Mouse (Mus musculus): ENCODE measurements at regions not wholly inside any gene's neighbourhood (a gene's known extent, or its start where the extent isn't known, plus 50 kb on each side); places are given as distances from the start of the nearest gene placed in this dataset.

GRCm38 (mm10) chr2:51857226-51857625, 77.7 kb downstream of the Rbm43 start:
- no peak for DNase-seq (ENCODE audit: low spot score)
- no peak overlapping the region for H3K4me2 ChIP-seq (ENCODE audit: low read depth, low read length, severe bottlenecking)
- H3K4me1 ChIP-seq (replicated peaks; ENCODE audit: control insufficient read depth, insufficient read depth, low read length): 0 out of 2 replicates have a peak, but pooled peaks cover 6% of the 10 kb centered on the region
- ATAC-seq (replicated peaks; ENCODE audit: low FRiP score): no peak
- H3K9ac ChIP-seq (ENCODE audit: low read length): no peak overlapping the region
- no peaks in the 10 kb centered on the region for H3K27me3 ChIP-seq (ENCODE audit: control insufficient read depth, insufficient read depth, low read length)
- no peak overlapping the region for H3K27ac ChIP-seq (ENCODE audit: low read depth, low read length)
- H3K9me3 ChIP-seq (ENCODE audit: control insufficient read depth, low read length): no peaks in the 10 kb centered on the region
- H3K36me3 ChIP-seq (ENCODE audit: control insufficient read depth, insufficient read depth, low read length): no peaks in the 10 kb centered on the region
- H3K4me3 ChIP-seq (ENCODE audit: low read depth, low read length): no peak overlapping the region

- Histone ChIP-seq H3K4me1 (replicated peaks; ENCODE audit: control insufficient read depth, insufficient read depth, low read length) (no peaks in the 10 kb centered on the region), H3K36me3 (ENCODE audit: control insufficient read depth, insufficient read depth, low read length) (no peaks in the 10 kb centered on the region), H3K27me3 (ENCODE audit: control insufficient read depth, insufficient read depth, low read length) (no peaks in the 10 kb centered on the region), H3K9ac (ENCODE audit: low read length) (no peak overlapping the region), H3K4me3 (ENCODE audit: low read depth, low read length) (no peak overlapping the region), H3K9me3 (ENCODE audit: control insufficient read depth, low read length) (no peaks in the 10 kb centered on the region), H3K4me2 (ENCODE audit: low read depth, low read length, severe bottlenecking) (no peak overlapping the region), H3K27ac (ENCODE audit: low read depth, low read length) (no peak overlapping the region)
- ATAC-seq (replicated peaks; ENCODE audit: low FRiP score) (no peak), DNase-seq (ENCODE audit: low spot score) (no peak)
- WGBS: 91% methylated on average over 5 of the region's 5 CpGs
Measured at GRCm38 (mm10) chr2:51866045-51866444, 68.9 kb downstream of the Rbm43 start.

GRCm38 (mm10) chr2:51868878-51869510, 66.0 kb downstream of the Rbm43 start:
- Histone ChIP-seq H3K27me3 (ENCODE audit: control insufficient read depth, insufficient read depth, low read length) (no peaks in the 10 kb centered on the region), H3K27ac (ENCODE audit: low read depth, low read length) (no peak overlapping the region), H3K4me1 (replicated peaks; ENCODE audit: control insufficient read depth, insufficient read depth, low read length) (no peaks in the 10 kb centered on the region), H3K9me3 (ENCODE audit: control insufficient read depth, low read length) (no peaks in the 10 kb centered on the region), H3K4me2 (ENCODE audit: low read depth, low read length, severe bottlenecking) (no peak overlapping the region), H3K36me3 (ENCODE audit: control insufficient read depth, insufficient read depth, low read length) (no peaks in the 10 kb centered on the region), H3K9ac (ENCODE audit: low read length) (no peak overlapping the region), H3K4me3 (ENCODE audit: low read depth, low read length) (no peak overlapping the region)
- ATAC-seq (replicated peaks; ENCODE audit: low FRiP score) (no peak), DNase-seq (ENCODE audit: low spot score) (no peak)
- WGBS: 87% methylated on average over 4 of the region's 4 CpGs

- Histone ChIP-seq H3K27ac (ENCODE audit: low read depth, low read length) (no peak overlapping the region), H3K36me3 (ENCODE audit: control insufficient read depth, insufficient read depth, low read length) (no peaks in the 10 kb centered on the region), H3K9me3 (ENCODE audit: control insufficient read depth, low read length) (no peaks in the 10 kb centered on the region), H3K4me2 (ENCODE audit: low read depth, low read length, severe bottlenecking) (no peak overlapping the region), H3K27me3 (ENCODE audit: control insufficient read depth, insufficient read depth, low read length) (no peaks in the 10 kb centered on the region), H3K4me3 (ENCODE audit: low read depth, low read length) (no peak overlapping the region), H3K4me1 (replicated peaks; ENCODE audit: control insufficient read depth, insufficient read depth, low read length) (no peaks in the 10 kb centered on the region), H3K9ac (ENCODE audit: low read length) (no peak overlapping the region)
- DNase-seq (ENCODE audit: low spot score) (no peak), ATAC-seq (replicated peaks; ENCODE audit: low FRiP score) (no peak)
- WGBS: 89% methylated on average over 14 of the region's 14 CpGs
Measured at GRCm38 (mm10) chr2:51871571-51871970, 63.4 kb downstream of the Rbm43 start.

All from forebrain, embryonic 11.5 days (tissue).